Mouse (Mus musculus) kidney, embryonic 16.5 days (tissue): ENCODE data around the gene St7l. TPM values are rescaled to one million over a fixed set of nuclear protein-coding genes. Genes with fewer than 3 reads are reported as not detected.
"Not testable (repeated sequence)": the region's sequence is repeated elsewhere in the genome, so short reads cannot be mapped to it uniquely, and the experiment has no call there.

ENCODE experiments used
- ATAC-seq: fragments of 200-750 bp; cut with Nextera tagmentation; 2 replicates; pipeline ENCODE4 v1.8.0; 2017; ENCODE audit warnings: moderate TSS enrichment; ENCODE audit not compliant: low FRiP score, low TSS enrichment
- H3K27ac ChIP-seq: fragments of 300-500 bp; sonication (generic); 2 replicates; pipeline ENCODE4 v1.5.1; 2014; ENCODE audit warnings: low read length
- H3K27me3 ChIP-seq: fragments of 300-500 bp; sonication (generic); 2 replicates; pipeline ENCODE4 v1.6.1; 2014; ENCODE audit warnings: low read length, control low read depth, mixed read lengths; ENCODE audit not compliant: insufficient read depth
- H3K36me3 ChIP-seq: fragments of 300-500 bp; sonication (generic); 2 replicates; pipeline ENCODE4 v1.6.1; 2014; ENCODE audit warnings: low read length, control low read depth, mixed read lengths; ENCODE audit not compliant: insufficient read depth
- H3K4me1 ChIP-seq: fragments of 300-500 bp; sonication (generic); 2 replicates; pipeline ENCODE4 v1.6.1; 2014; ENCODE audit warnings: low read length, control low read depth, mixed read lengths; ENCODE audit not compliant: insufficient read depth
- H3K4me2 ChIP-seq: fragments of 300-500 bp; sonication (generic); replicated peaks from 2 replicates; pipeline ENCODE4 v1.6.1; 2014; ENCODE audit warnings: low read depth, low read length
- H3K4me3 ChIP-seq: fragments of 300-500 bp; sonication (generic); 2 replicates; pipeline ENCODE4 v1.5.1; 2014; ENCODE audit warnings: mild to moderate bottlenecking, low read length
- H3K9ac ChIP-seq: fragments of 300-500 bp; sonication (generic); replicated peaks from 2 replicates; pipeline ENCODE4 v1.6.1; 2014; ENCODE audit warnings: low read length
- H3K9me3 ChIP-seq: fragments of 300-500 bp; sonication (generic); 2 replicates; pipeline ENCODE4 v1.6.1; 2016; ENCODE audit warnings: low read length, control low read depth
- WGBS: fragments of 180-500 bp; shearing (Covaris S2); extraction: QIAGEN DNeasy Blood & Tissue Kit; methylation state at CpG from one replicate; pipeline ENCODE4 v1.1.7; 2014; 5-methylcytosine and 5-hydroxymethylcytosine counted together
- polyA plus RNA-seq: library from polyadenylated mRNA; unstranded; fragments of >200 nt; fragmentation: Nextera tagmentation; extraction: Ambion mirVana; gene quantifications from 2 replicates; pipeline ENCODE4 v1.2.1, GENCODE M21; 2015

St7l gene
- polyA plus RNA-seq, 1 experiment from 2014 or later = 39.9 TPM

DNA sequence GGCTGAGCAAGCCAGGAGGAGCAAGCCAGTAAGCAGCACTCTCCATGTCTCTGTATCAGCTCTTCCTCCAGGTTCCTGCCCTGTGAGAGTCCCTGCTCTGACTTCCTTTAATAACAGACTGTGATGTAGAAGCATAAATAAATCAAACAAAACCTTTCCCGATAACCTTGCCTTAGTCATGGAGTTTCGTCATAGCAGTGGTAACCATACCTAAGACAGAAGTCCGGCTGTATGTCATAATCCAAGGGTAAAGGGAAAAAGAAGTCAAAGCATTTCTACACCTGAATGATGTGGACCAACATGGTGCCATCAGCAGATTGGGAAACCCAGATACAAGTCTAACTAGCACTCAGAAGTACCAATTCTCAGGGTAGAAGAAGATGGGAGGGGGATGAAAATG lies 28.0 kb upstream of the St7l start:
- no peak overlapping the region for H3K4me2 ChIP-seq
- no peaks in the 10 kb centered on the region for H3K27me3 ChIP-seq
- no peaks in the 10 kb centered on the region for H3K9me3 ChIP-seq
- H3K4me3 ChIP-seq = no peak overlapping the region
- H3K36me3 ChIP-seq = peaks cover 49% of the 10 kb centered on the region
- no peak overlapping the region for H3K9ac ChIP-seq
- ATAC-seq = no peak
- 92% methylated on average over 3 of the region's 3 CpGs for whole genome bisulfite sequencing
- H3K4me1 ChIP-seq = no peaks in the 10 kb centered on the region
- H3K27ac ChIP-seq = no peak overlapping the region

DNA sequence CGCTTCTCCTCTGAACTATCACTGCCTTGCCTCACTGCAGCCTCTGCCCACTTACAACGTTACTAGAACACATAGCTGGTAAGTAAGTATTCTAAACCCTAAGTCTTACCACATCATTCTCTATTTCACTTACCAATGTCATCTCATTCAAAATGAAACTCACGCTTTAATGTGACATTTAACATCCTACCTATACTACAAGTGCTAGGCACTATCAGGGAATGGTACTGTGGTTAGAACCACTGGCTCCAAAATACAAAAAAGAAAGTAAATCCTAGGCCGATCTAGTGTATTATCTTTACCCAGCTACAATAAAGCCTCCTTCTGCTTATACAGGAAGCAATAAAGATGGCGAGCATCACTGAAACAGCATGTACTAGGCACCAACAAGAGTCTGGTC lies 22.8 kb upstream of the St7l start:
- no peaks in the 10 kb centered on the region for H3K9me3 ChIP-seq
- H3K36me3 ChIP-seq = peaks cover 42% of the 10 kb centered on the region
- H3K4me3 ChIP-seq = no peak overlapping the region
- 97% methylated on average over 5 of the region's 5 CpGs for WGBS
- no peak overlapping the region for H3K4me2 ChIP-seq
- ATAC-seq = no peak
- H3K9ac ChIP-seq = no peak overlapping the region
- H3K27ac ChIP-seq = no peak overlapping the region
- H3K27me3 ChIP-seq = no peaks in the 10 kb centered on the region
- no peaks in the 10 kb centered on the region for H3K4me1 ChIP-seq

DNA sequence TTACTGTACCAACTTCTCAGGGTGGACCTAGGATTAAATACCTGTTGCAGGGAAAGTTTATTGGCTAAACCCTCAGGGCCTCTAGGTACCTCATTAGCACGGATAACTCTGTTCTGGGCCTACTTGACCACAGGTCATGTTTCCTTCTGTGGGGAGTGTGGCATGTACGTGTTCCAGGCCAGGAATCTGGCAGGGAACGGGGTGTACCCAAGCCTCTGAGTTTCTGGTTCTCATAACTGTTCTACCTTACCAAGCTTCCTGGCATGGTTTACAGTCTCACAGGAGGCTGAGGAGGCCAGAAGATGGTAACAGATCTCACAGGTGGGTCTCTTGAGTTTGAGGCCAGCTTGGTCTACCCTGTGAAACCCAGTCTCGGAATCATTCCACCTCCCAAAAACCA lies 17.2 kb upstream of the St7l start:
- Histone ChIP-seq H3K36me3 (peaks cover 21% of the 10 kb centered on the region), H3K9ac (no peak overlapping the region), H3K27ac (no peak overlapping the region), H3K4me1 (no peaks in the 10 kb centered on the region), H3K4me3 (no peak overlapping the region), H3K9me3 (no peaks in the 10 kb centered on the region), H3K4me2 (no peak overlapping the region), H3K27me3 (no peaks in the 10 kb centered on the region)
- WGBS = 85% methylated on average over 4 of the region's 4 CpGs
- no peak for ATAC-seq

- H3K4me3 ChIP-seq = no peak overlapping the region
- WGBS = 84% methylated on average over 1 of the region's 1 CpGs
- peaks cover 7% of the 10 kb centered on the region; the same call in 1 of the 2 replicates for H3K36me3 ChIP-seq
- no peaks in the 10 kb centered on the region for H3K9me3 ChIP-seq
- no peak for ATAC-seq
- H3K27ac ChIP-seq = no peak overlapping the region
- H3K4me1 ChIP-seq = no peaks in the 10 kb centered on the region
- no peak overlapping the region for H3K9ac ChIP-seq
- no peaks in the 10 kb centered on the region for H3K27me3 ChIP-seq
- no peak overlapping the region for H3K4me2 ChIP-seq
These were observed 9.3 kb upstream of the St7l start for GRCm38 (mm10) chr3:104854465-104854864.

DNA sequence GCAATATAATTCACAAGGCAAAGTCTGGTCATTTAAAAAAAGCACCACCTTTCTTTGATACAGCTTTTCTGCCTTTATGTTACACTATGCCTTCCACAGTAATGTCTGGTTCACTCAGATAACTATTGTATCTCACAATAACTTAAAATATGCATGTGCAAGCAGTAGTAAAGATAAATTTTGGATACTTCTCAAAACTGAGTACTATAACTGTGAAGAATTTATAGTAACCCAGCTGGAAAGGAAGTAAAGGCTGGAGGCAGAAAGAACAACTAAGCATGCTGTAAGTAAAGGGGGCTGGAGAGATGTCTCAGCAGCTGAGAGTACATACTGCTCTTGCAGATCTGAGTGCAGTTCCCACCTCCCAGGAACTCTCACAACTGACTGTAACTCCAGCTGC lies 8.9 kb upstream of the St7l start:
- Histone ChIP-seq H3K27ac (no peak overlapping the region), H3K9me3 (no peaks in the 10 kb centered on the region), H3K4me3 (no peak overlapping the region), H3K4me1 (no peaks in the 10 kb centered on the region), H3K36me3 (peaks cover 7% of the 10 kb centered on the region; the same call in 1 of the 2 replicates), H3K4me2 (no peak overlapping the region), H3K27me3 (no peaks in the 10 kb centered on the region), H3K9ac (no peak overlapping the region)
- no peak for ATAC-seq

GRCm38 (mm10) chr3:104856106-104856505 lies 7.7 kb upstream of the St7l start:
- ATAC-seq = no peak
- no peak overlapping the region for H3K4me2 ChIP-seq
- no peaks in the 10 kb centered on the region for H3K9me3 ChIP-seq
- peaks cover 7% of the 10 kb centered on the region; the same call in 1 of the 2 replicates for H3K36me3 ChIP-seq
- no peak overlapping the region for H3K9ac ChIP-seq
- no peak overlapping the region for H3K4me3 ChIP-seq
- 67% methylated on average over 1 of the region's 1 CpGs for WGBS
- no peak overlapping the region for H3K27ac ChIP-seq
- H3K27me3 ChIP-seq = no peaks in the 10 kb centered on the region
- H3K4me1 ChIP-seq = peaks cover 2% of the 10 kb centered on the region

- 88% methylated on average over 1 of the region's 1 CpGs for WGBS
- Histone ChIP-seq H3K4me3 (no peak overlapping the region), H3K9ac (no peak overlapping the region), H3K4me2 (no peak overlapping the region), H3K27ac (no peak overlapping the region), H3K4me1 (peaks cover 20% of the 10 kb centered on the region), H3K9me3 (no peaks in the 10 kb centered on the region), H3K36me3 (peaks cover 7% of the 10 kb centered on the region; the same call in 1 of the 2 replicates), H3K27me3 (no peaks in the 10 kb centered on the region)
- no peak for ATAC-seq
These were observed 5.2 kb upstream of the St7l start for GRCm38 (mm10) chr3:104858560-104858959.

GRCm38 (mm10) chr3:104864651-104865340 lies 991 bp downstream of the St7l start:
- Histone ChIP-seq H3K4me2 (peak overlapping the region; percentile 60), H3K4me3 (peak overlapping the region; percentile 99), H3K36me3 (no peaks in the 10 kb centered on the region), H3K9me3 (no peaks in the 10 kb centered on the region), H3K27me3 (no peaks in the 10 kb centered on the region), H3K9ac (peak overlapping the region; percentile 98), H3K27ac (peak overlapping the region; percentile 99), H3K4me1 (peaks cover 30% of the 10 kb centered on the region)
- WGBS = under 1% methylated on average over 48 of the region's 48 CpGs
- ATAC-seq = peak; percentile 93

GRCm38 (mm10) chr3:104865341-104865788 lies 1.6 kb downstream of the St7l start:
- Histone ChIP-seq H3K4me3 (peak overlapping the region; percentile 99), H3K4me2 (peak overlapping the region; percentile 60), H3K27ac (peak overlapping the region; percentile 99), H3K27me3 (no peaks in the 10 kb centered on the region), H3K9me3 (no peaks in the 10 kb centered on the region), H3K4me1 (peaks cover 30% of the 10 kb centered on the region), H3K36me3 (peaks cover 2% of the 10 kb centered on the region; the same call in 1 of the 2 replicates), H3K9ac (peak overlapping the region; percentile 98)
- WGBS = under 1% methylated on average over 12 of the region's 12 CpGs
- ATAC-seq = peak; percentile 21; the same call in 1 of the 2 replicates

- not testable (repeated sequence) for H3K9me3 ChIP-seq, ATAC-seq, H3K9ac ChIP-seq, H3K27me3 ChIP-seq, H3K27ac ChIP-seq, H3K4me3 ChIP-seq
- Histone ChIP-seq H3K36me3 (peaks cover 11% of the 10 kb centered on the region), H3K4me1 (peaks cover 25% of the 10 kb centered on the region), H3K4me2 (peak overlapping the region; percentile 60; the same call in 1 of the 2 replicates)
These were observed 2.9 kb downstream of the St7l start for GRCm38 (mm10) chr3:104866674-104867073.
